Mouse (Mus musculus) stomach, postnatal 0 days (tissue): ENCODE data around the gene Poc1a.

Experiments
- CTCF ChIP-seq: IDR thresholded peaks from 2 replicates; pipeline ENCODE4 v1.5.1; 2016; ENCODE audit warnings: antibody characterized with exemption, low read depth, mild to moderate bottlenecking, moderate library complexity
- EP300 ChIP-seq: optimal IDR thresholded peaks from 2 replicates; pipeline ENCODE3; 2016; ENCODE audit warnings: antibody characterized with exemption

- no peak for TF ChIP-seq CTCF
- no peak for TF ChIP-seq EP300
Observed at GRCm38 (mm10) chr9:106274652-106275180, 6.1 kb upstream of the Poc1a start.
